Mouse (Mus musculus) CH12.LX (cell line): ENCODE results near the gene Usp37. TPM values are rescaled to one million over a fixed set of nuclear protein-coding genes. Genes with fewer than 3 reads are reported as not detected.

ENCODE experiments used
- DNase-seq: peaks from one replicate; pipeline ENCODE4 v3.0.0-alpha.2; 2013; ENCODE audit errors: extremely low read depth
- H3K27ac ChIP-seq: 2 replicates; pipeline ENCODE4 v1.5.1; 2012; ENCODE audit warnings: low read depth, mild to moderate bottlenecking, control low read depth, moderate library complexity; ENCODE audit not compliant: insufficient read depth
- H3K27me3 ChIP-seq: replicated peaks from 2 replicates; pipeline ENCODE3; 2012; ENCODE audit warnings: inconsistent platforms
- H3K36me3 ChIP-seq, 2 experiments: replicated peaks in 1 of 2; 2 replicates each; pipeline versions ENCODE3 to v1.6.1; 2012; ENCODE audit warnings: inconsistent platforms in 1 of 2, low read length in 1 of 2, mild to moderate bottlenecking in 1 of 2, mixed read lengths in 1 of 2, moderate library complexity in 1 of 2; ENCODE audit not compliant: control insufficient read depth in 1 of 2, insufficient read depth in 1 of 2
- H3K4me1 ChIP-seq, 2 experiments: 2 replicates each; pipeline ENCODE4 v1.6.1; 2012; ENCODE audit warnings: inconsistent platforms in 1 of 2, moderate library complexity in 1 of 2; ENCODE audit not compliant: insufficient read depth in 2 of 2, control insufficient read depth in 1 of 2
- H3K4me2 ChIP-seq: 2 replicates; pipeline ENCODE4 v1.6.1; 2012; ENCODE audit warnings: low read depth, mild to moderate bottlenecking, control low read depth; ENCODE audit not compliant: poor library complexity, insufficient read depth, severe bottlenecking
- H3K4me3 ChIP-seq, 3 experiments: fragments of 150-350 bp in 1 of 3; sonication (generic) in 1 of 3; replicated peaks in 1 of 3; 2 replicates each; pipeline versions ENCODE3 to v1.5.1; 2011 to 2012; ENCODE audit warnings: low read depth in 2 of 3, low read length in 2 of 3, mild to moderate bottlenecking in 2 of 3, moderate library complexity in 2 of 3, control low read depth in 1 of 3, improper control_type of control experiment in 1 of 3, inconsistent platforms in 1 of 3, mixed read lengths in 1 of 3; ENCODE audit not compliant: poor library complexity in 1 of 3
- H3K79me2 ChIP-seq: replicated peaks from 2 replicates; pipeline ENCODE4 v1.6.1; 2012; ENCODE audit warnings: mild to moderate bottlenecking, moderate library complexity; ENCODE audit not compliant: control insufficient read depth, poor library complexity, insufficient read depth, severe bottlenecking; ENCODE audit errors: extremely low read depth
- H3K9ac ChIP-seq: 2 replicates; pipeline ENCODE4 v1.6.1; 2012; ENCODE audit warnings: low read depth, mild to moderate bottlenecking, control low read depth, moderate library complexity; ENCODE audit not compliant: insufficient read depth
- H3K9me3 ChIP-seq: replicated peaks from 2 replicates; pipeline ENCODE3; 2012; ENCODE audit warnings: low read length, inconsistent platforms, mixed read lengths
- ELF1 ChIP-seq: IDR thresholded peaks from 2 replicates; pipeline ENCODE4 v1.6.1; 2014; ENCODE audit warnings: low read depth, mild to moderate bottlenecking, inconsistent platforms, low read length, improper control_type of control experiment
- EP300 ChIP-seq: IDR thresholded peaks from 2 replicates; pipeline ENCODE4 v1.6.1; 2011; ENCODE audit warnings: low read length, improper control_type of control experiment
- ETS1 ChIP-seq: conservative IDR thresholded peaks from 2 replicates; pipeline ENCODE4 v1.6.1; 2012; ENCODE audit warnings: low read depth, mild to moderate bottlenecking, inconsistent platforms, low read length, improper control_type of control experiment, moderate library complexity
- GABPA ChIP-seq: IDR thresholded peaks from 2 replicates; pipeline ENCODE4 v1.6.1; 2012; ENCODE audit warnings: low read depth, low read length, improper control_type of control experiment, inconsistent platforms; ENCODE audit not compliant: insufficient replicate concordance
- HCFC1 ChIP-seq: IDR thresholded peaks from 2 replicates; pipeline ENCODE4 v1.6.1; 2012; ENCODE audit warnings: low read depth, mild to moderate bottlenecking, inconsistent platforms, low read length, improper control_type of control experiment
- IRF4 ChIP-seq: IDR thresholded peaks from 2 replicates; pipeline ENCODE4 v1.6.1; 2014; ENCODE audit warnings: low read depth, mild to moderate bottlenecking, inconsistent platforms, low read length, improper control_type of control experiment
- JUND ChIP-seq: conservative IDR thresholded peaks from 2 replicates; pipeline ENCODE4 v1.6.1; 2011; ENCODE audit warnings: low read depth, low read length, improper control_type of control experiment
- MEF2A ChIP-seq: IDR thresholded peaks from 2 replicates; pipeline ENCODE4 v1.6.1; 2014; ENCODE audit warnings: low read depth, mild to moderate bottlenecking, inconsistent platforms, low read length, improper control_type of control experiment, borderline replicate concordance
- MYC ChIP-seq: IDR thresholded peaks from 2 replicates; pipeline ENCODE4 v1.6.1; 2011; ENCODE audit warnings: low read depth, mild to moderate bottlenecking, improper control_type of control experiment, low read length
- NELFE ChIP-seq: IDR thresholded peaks from 2 replicates; pipeline ENCODE4 v1.6.1; 2011; ENCODE audit warnings: low read depth, low read length, improper control_type of control experiment
- NRF1 ChIP-seq: IDR thresholded peaks from 2 replicates; pipeline ENCODE4 v1.6.1; 2014; ENCODE audit warnings: low read depth, mild to moderate bottlenecking, inconsistent platforms, low read length, improper control_type of control experiment, moderate library complexity
- PAX5 ChIP-seq: IDR thresholded peaks from 2 replicates; pipeline ENCODE4 v1.6.1; 2012; ENCODE audit warnings: low read length, inconsistent platforms, mixed read lengths
- POLR2A ChIP-seq: IDR thresholded peaks from 2 replicates; pipeline ENCODE4 v1.6.1; 2011; ENCODE audit warnings: low read depth, mild to moderate bottlenecking, improper control_type of control experiment, low read length
- RCOR1 ChIP-seq: conservative IDR thresholded peaks from 2 replicates; pipeline ENCODE4 v1.6.1; 2012; ENCODE audit warnings: low read depth, mild to moderate bottlenecking, inconsistent platforms, low read length, improper control_type of control experiment
- SIN3A ChIP-seq: IDR thresholded peaks from 2 replicates; pipeline ENCODE4 v1.6.1; 2012; ENCODE audit warnings: low read length, improper control_type of control experiment, inconsistent platforms
- TBP ChIP-seq: conservative IDR thresholded peaks from 2 replicates; pipeline ENCODE4 v1.6.1; 2011; ENCODE audit warnings: low read depth, low read length, improper control_type of control experiment
- UBTF ChIP-seq: IDR thresholded peaks from 2 replicates; pipeline ENCODE4 v1.6.1; 2012; ENCODE audit warnings: low read depth, mild to moderate bottlenecking, inconsistent platforms, low read length, improper control_type of control experiment, moderate library complexity
- ZC3H11A ChIP-seq: IDR thresholded peaks from 2 replicates; pipeline ENCODE4 v1.6.1; 2012; ENCODE audit warnings: low read depth, mild to moderate bottlenecking, inconsistent platforms, low read length, improper control_type of control experiment
- dilution Hi-C: fragments of 300-500 bp; cut with MboI; formaldehyde crosslinking; loops from 2 replicates; pipeline ENCODE4 v1.14.3; 2020; ENCODE audit warnings: low sequenced_read_pairs; ENCODE audit not compliant: extremely low pct_unique_long_range_greater_than_20kb, extremely low pct_ligation_motif_present
- in situ Hi-C: fragments of 300-500 bp; cut with MboI; formaldehyde crosslinking; loops from 3 replicates; pipeline ENCODE4 v1.14.3; 2019; ENCODE audit warnings: low sequenced_read_pairs, low pct_ligation_motif_present, low pct_unique_long_range_greater_than_20kb, mixed read lengths
- polyA plus RNA-seq: library from polyadenylated mRNA; unstranded; fragments of >175 nt; gene quantifications from 2 replicates; pipeline ENCODE4 v1.2.1, GENCODE M21; 2012; ENCODE audit warnings: low read depth; ENCODE audit not compliant: insufficient read length
- total RNA-seq, 2 experiments: library from RNA; depleted of rRNA; stranded (reverse); fragments of 300-350 nt in 1 of 2; fragments of >200 nt in 1 of 2; gene quantifications; 2 replicates each; pipeline ENCODE4 v1.2.3; 2012 to 2014

The Usp37 gene
- total and polyA plus RNA-seq, 3 experiments = 13.8 to 24.5 (median 24.1) TPM

DNA sequence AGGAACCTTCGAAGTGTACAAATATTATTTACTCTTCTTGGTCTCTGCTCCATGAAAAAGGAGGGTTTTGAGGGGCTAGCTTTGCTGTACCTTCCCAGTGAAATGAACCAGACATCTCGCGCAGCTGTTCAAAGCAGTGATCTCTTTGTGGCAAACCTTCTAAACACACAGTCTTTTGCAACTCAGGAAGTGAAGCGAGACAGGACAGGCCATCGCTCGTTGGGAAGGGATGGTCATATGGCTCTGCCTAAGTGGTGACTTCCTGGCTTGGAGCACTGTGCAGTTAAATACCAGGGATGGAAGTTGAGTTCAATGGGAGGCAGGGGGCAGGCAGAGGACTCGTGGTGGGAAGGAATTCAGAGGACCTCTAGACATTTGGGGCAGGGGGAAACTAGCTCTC, 118.2 kb downstream of the Usp37 start:
- Histone ChIP-seq H3K4me2 (no peak overlapping the region), H3K27ac (no peak overlapping the region), H3K9ac (no peak overlapping the region), H3K9me3 (peaks cover 6% of the 10 kb centered on the region), H3K79me2 (no peaks in the 10 kb centered on the region), H3K36me3 (no peaks in the 10 kb centered on the region), H3K4me3 (no peak overlapping the region), H3K4me1 (0 out of 4 replicates have a peak, but pooled peaks cover 0 to 5% of the 10 kb centered on the region in 2 experiments), H3K27me3 (peaks cover 4% of the 10 kb centered on the region)
- dilution Hi-C loops = no loop called here
- no peak for TF ChIP-seq NELFE
- TF ChIP-seq NRF1 = no peak
- TF ChIP-seq SIN3A = no peak
- TF ChIP-seq JUND = no peak
- TF ChIP-seq GABPA = no peak
- TF ChIP-seq MEF2A = no peak
- no peak for TF ChIP-seq ZC3H11A
- no peak for TF ChIP-seq RCOR1
- no peak for TF ChIP-seq ELF1
- TF ChIP-seq PAX5 = no peak
- no peak for TF ChIP-seq IRF4
- TF ChIP-seq MYC = no peak
- no peak for TF ChIP-seq UBTF
- TF ChIP-seq ETS1 = no peak
- in situ Hi-C loops = no loop called here
- no peak for DNase-seq

GRCm38 (mm10) chr1:74423147-74423546, 120.9 kb downstream of the Usp37 start:
- dilution Hi-C loops = no loop called here

More at GRCm38 (mm10) chr1:74423147-74423546, 120.9 kb downstream of the Usp37 start:
- DNase-seq = no peak
- H3K9me3 ChIP-seq = peaks cover 6% of the 10 kb centered on the region
- H3K27me3 ChIP-seq = peaks cover 4% of the 10 kb centered on the region
- H3K4me1 ChIP-seq = 0 out of 4 replicates have a peak, but pooled peaks cover 0 to 5% of the 10 kb centered on the region in 2 experiments
- H3K4me3 ChIP-seq = no peak overlapping the region
- no peak overlapping the region for H3K9ac ChIP-seq
- no peaks in the 10 kb centered on the region for H3K36me3 ChIP-seq
- in situ Hi-C loops = no loop called here
- no peak for TF ChIP-seq ZC3H11A
- TF ChIP-seq TBP = no peak
- TF ChIP-seq PAX5 = no peak
- TF ChIP-seq ETS1 = no peak
- TF ChIP-seq HCFC1 = no peak
- no peak for TF ChIP-seq EP300
- no peak for TF ChIP-seq POLR2A
- no peak for TF ChIP-seq GABPA
- H3K27ac ChIP-seq = no peak overlapping the region
- no peak overlapping the region for H3K4me2 ChIP-seq
- no peaks in the 10 kb centered on the region for H3K79me2 ChIP-seq
